Mouse (Mus musculus) stomach, postnatal 0 days (tissue): Measurements from ENCODE around the gene Nfkbil1. TPM values are rescaled to one million over a fixed set of nuclear protein-coding genes. Genes with fewer than 3 reads are reported as not detected.

Experiments used
- ATAC-seq: fragments of 200-750 bp; cut with Nextera tagmentation; 2 replicates; pipeline ENCODE4 v1.8.0; 2017; ENCODE audit not compliant: low FRiP score, low TSS enrichment
- DNase-seq: peaks from one replicate; pipeline ENCODE4 v3.0.0-alpha.2; 2016; ENCODE audit warnings: low spot score
- H3K27ac ChIP-seq: fragments of 300-500 bp; sonication (generic); replicated peaks from 2 replicates; pipeline ENCODE4 v1.5.1; 2014; ENCODE audit warnings: mild to moderate bottlenecking, control low read depth
- H3K27me3 ChIP-seq: fragments of 300-500 bp; sonication (generic); 2 replicates; pipeline ENCODE4 v1.6.1; 2014; ENCODE audit warnings: low read length; ENCODE audit not compliant: control insufficient read depth, insufficient read depth
- H3K36me3 ChIP-seq: fragments of 300-500 bp; sonication (generic); 2 replicates; pipeline ENCODE4 v1.6.1; 2014; ENCODE audit warnings: low read length, mixed read lengths; ENCODE audit not compliant: control insufficient read depth, insufficient read depth
- H3K4me1 ChIP-seq: fragments of 300-500 bp; sonication (generic); replicated peaks from 2 replicates; pipeline ENCODE4 v1.6.1; 2014; ENCODE audit warnings: antibody characterized with exemption; ENCODE audit not compliant: control insufficient read depth, insufficient read depth
- H3K4me2 ChIP-seq: fragments of 300-500 bp; sonication (generic); replicated peaks from 2 replicates; pipeline ENCODE4 v1.6.1; 2014; ENCODE audit warnings: low read depth, mild to moderate bottlenecking, control low read depth, moderate library complexity
- H3K4me3 ChIP-seq: fragments of 300-500 bp; sonication (generic); 2 replicates; pipeline ENCODE4 v1.5.1; 2014; ENCODE audit warnings: low read depth, low read length, control low read depth
- H3K9ac ChIP-seq: fragments of 300-500 bp; sonication (generic); 2 replicates; pipeline ENCODE4 v1.6.1; 2014; ENCODE audit warnings: mild to moderate bottlenecking, low read length, control low read depth, mixed read lengths
- H3K9me3 ChIP-seq: fragments of 300-500 bp; sonication (generic); 2 replicates; pipeline ENCODE4 v1.6.1; 2016; ENCODE audit warnings: low read length; ENCODE audit not compliant: control insufficient read depth
- CTCF ChIP-seq: IDR thresholded peaks from 2 replicates; pipeline ENCODE4 v1.5.1; 2016; ENCODE audit warnings: antibody characterized with exemption, low read depth, mild to moderate bottlenecking, moderate library complexity
- EP300 ChIP-seq: optimal IDR thresholded peaks from 2 replicates; pipeline ENCODE3; 2016; ENCODE audit warnings: antibody characterized with exemption
- WGBS: fragments of 180-500 bp; shearing (Covaris S2); extraction: QIAGEN DNeasy Blood & Tissue Kit; methylation state at CpG from one replicate; pipeline ENCODE4 v1.1.7; 2014; 5-methylcytosine and 5-hydroxymethylcytosine counted together
- polyA plus RNA-seq: library from polyadenylated mRNA; unstranded; fragments of >200 nt; fragmentation: Nextera tagmentation; extraction: Ambion mirVana; gene quantifications from 2 replicates; pipeline ENCODE4 v1.2.1, GENCODE M21; 2015

Nfkbil1 gene
- polyA plus RNA-seq, 1 experiment from 2014 or later: 7.4 TPM

DNA sequence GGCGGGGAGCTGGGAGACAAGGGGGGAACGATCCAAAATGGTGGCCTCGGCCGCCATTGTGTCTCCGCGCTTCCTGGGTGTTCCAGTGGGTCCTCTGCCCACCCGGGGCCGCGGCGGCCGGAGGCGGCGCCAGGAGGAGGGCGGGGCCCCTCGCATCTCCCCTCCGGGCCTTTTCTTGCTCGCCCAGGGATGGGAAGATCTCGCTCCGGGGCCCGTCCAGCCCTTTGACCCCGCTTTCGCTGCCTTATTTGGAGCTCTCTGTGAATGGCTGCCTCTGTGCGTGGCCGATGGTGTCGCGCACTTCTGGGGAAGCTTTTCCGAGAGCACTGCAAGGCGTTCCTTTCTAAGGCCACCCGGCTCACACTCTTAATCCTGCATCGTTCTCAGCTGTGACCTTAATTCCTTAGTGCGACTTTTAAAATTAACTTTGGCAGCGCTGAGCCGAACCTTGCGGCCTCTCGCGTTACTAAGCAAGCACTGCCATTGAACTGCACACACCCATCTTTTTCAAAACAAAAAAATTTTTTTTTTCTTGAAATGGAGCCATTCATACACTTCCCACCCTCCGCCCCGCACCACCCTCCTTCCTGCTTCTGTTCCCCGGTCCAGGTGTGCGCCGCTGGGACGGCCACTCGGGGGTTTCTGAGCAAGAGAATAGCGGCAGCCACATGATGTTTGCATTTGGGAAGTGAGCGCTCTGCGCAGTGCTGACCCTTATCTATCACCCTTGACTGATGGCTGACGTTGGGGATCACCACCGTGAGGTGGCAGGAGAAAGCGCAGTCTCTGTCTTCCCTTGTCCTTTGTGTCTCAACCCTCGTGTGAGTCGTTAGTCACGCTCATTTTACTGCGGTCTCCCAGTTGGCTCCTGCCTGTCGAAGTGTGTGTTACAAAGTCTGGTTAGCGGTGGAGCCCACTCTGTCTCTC is 6.7 kb upstream of the Nfkbil1 start:
- DNase-seq (peak; percentile 64), ATAC-seq (peak; percentile 53)
- Histone ChIP-seq H3K27me3 (no peaks in the 10 kb centered on the region), H3K9me3 (no peaks in the 10 kb centered on the region), H3K4me1 (peaks cover 7% of the 10 kb centered on the region), H3K36me3 (peaks cover 23% of the 10 kb centered on the region), H3K4me2 (peak overlapping the region; percentile 83), H3K9ac (peak overlapping the region; percentile 98), H3K4me3 (peak overlapping the region; percentile 82), H3K27ac (peak overlapping the region; percentile 100)
- TF ChIP-seq CTCF (peak; percentile 28; the same call in 1 of the 2 replicates), EP300 (no peak)
- under 1% methylated on average over 55 of the region's 55 CpGs for WGBS

- Histone ChIP-seq H3K27ac (peak within 1 kb of the TSS; percentile 100), H3K4me1 (peaks cover 7% of the 10 kb centered on the region), H3K4me2 (peak within 1 kb of the TSS; percentile 83), H3K4me3 (peak within 1 kb of the TSS; percentile 82), H3K9ac (peak within 1 kb of the TSS; percentile 98), H3K27me3 (no peaks in the 10 kb centered on the region), H3K9me3 (no peaks in the 10 kb centered on the region), H3K36me3 (peaks cover 15% of the 10 kb centered on the region)
- peak; percentile 44 for TF ChIP-seq CTCF
- TF ChIP-seq EP300: peak; percentile 94
- ATAC-seq (peak; percentile 86), DNase-seq (peak; percentile 96)
- WGBS: under 1% methylated on average over 65 of the region's 69 CpGs
Measured at GRCm38 (mm10) chr17:35241305-35242014, 5.9 kb upstream of the Nfkbil1 start, which contains the start of gene Ddx39b. TSS of gene Ddx39b (plus strand) at chr17:35241746.

- no peaks in the 10 kb centered on the region for H3K27me3 ChIP-seq
- DNase-seq (peak; percentile 53), ATAC-seq (no peak)
- peaks cover 9% of the 10 kb centered on the region for H3K36me3 ChIP-seq
- 24% methylated on average over 12 of the region's 12 CpGs for WGBS
- TF ChIP-seq CTCF (no peak), EP300 (peak; percentile 70)
- H3K4me3 ChIP-seq: peak overlapping the region; percentile 82
- H3K9me3 ChIP-seq: no peaks in the 10 kb centered on the region
- peak overlapping the region; percentile 98 for H3K9ac ChIP-seq
- H3K4me1 ChIP-seq: peaks cover 7% of the 10 kb centered on the region
- H3K4me2 ChIP-seq: peak overlapping the region; percentile 83
- peak overlapping the region; percentile 100 for H3K27ac ChIP-seq
Measured at GRCm38 (mm10) chr17:35240384-35241304, 5.1 kb upstream of the Nfkbil1 start.

GRCm38 (mm10) chr17:35239700-35240099 is 4.1 kb upstream of the Nfkbil1 start:
- Histone ChIP-seq H3K27me3 (no peaks in the 10 kb centered on the region), H3K36me3 (peaks cover 8% of the 10 kb centered on the region), H3K4me1 (peaks cover 9% of the 10 kb centered on the region), H3K9ac (no peak overlapping the region), H3K27ac (peak overlapping the region; percentile 100), H3K9me3 (no peaks in the 10 kb centered on the region), H3K4me2 (no peak overlapping the region), H3K4me3 (no peak overlapping the region)
- WGBS: 80% methylated on average over 5 of the region's 5 CpGs
- TF ChIP-seq CTCF (no peak), EP300 (no peak)
- no peak for ATAC-seq
- no peak for DNase-seq

GRCm38 (mm10) chr17:35237504-35237903 is 1.9 kb upstream of the Nfkbil1 start:
- DNase-seq (no peak), ATAC-seq (no peak)
- peaks cover 6% of the 10 kb centered on the region for H3K4me1 ChIP-seq
- no peaks in the 10 kb centered on the region for H3K9me3 ChIP-seq
- TF ChIP-seq CTCF (no peak), EP300 (no peak)
- no peaks in the 10 kb centered on the region for H3K36me3 ChIP-seq
- no peak overlapping the region for H3K9ac ChIP-seq
- H3K27ac ChIP-seq: no peak overlapping the region
- no peak overlapping the region for H3K4me2 ChIP-seq
- no peak overlapping the region for H3K4me3 ChIP-seq
- H3K27me3 ChIP-seq: no peaks in the 10 kb centered on the region
- 90% methylated on average over 12 of the region's 12 CpGs for WGBS
